Mouse (Mus musculus) liver, embryonic 13.5 days (tissue): ENCODE results near the gene Ttc24. TPM values are rescaled to one million over a fixed set of nuclear protein-coding genes. Genes with fewer than 3 reads are reported as not detected.

Experiments used
- polyA plus RNA-seq: library from polyadenylated mRNA; unstranded; fragments of >200 nt; fragmentation: Nextera tagmentation; extraction: Ambion mirVana; gene quantifications from 2 replicates; pipeline ENCODE4 v1.2.1, GENCODE M21; 2015

Ttc24 gene
- polyA plus RNA-seq, 1 experiment from 2014 or later: not detected

Other genes starting within 250 kb of the Ttc24 start
- 0.17 TPM in 1 of 2 replicates, not detected in the other for gene Sh2d2a, start 231.5 kb downstream of the Ttc24 start, polyA plus RNA-seq
- 7.9 and 9.2 TPM in 2 replicates for gene Prcc, start 192.7 kb downstream of the Ttc24 start, polyA plus RNA-seq
- 263 and 283 TPM in 2 replicates for gene Hdgf, start 172.0 kb downstream of the Ttc24 start, polyA plus RNA-seq
- gene Mrpl24, start 158.8 kb downstream of the Ttc24 start, polyA plus RNA-seq: 48.7 and 56.5 TPM in 2 replicates
- gene Isg20l2, start 148.0 kb downstream of the Ttc24 start, polyA plus RNA-seq: 31.1 and 38.3 TPM in 2 replicates
- gene Rrnad1, start 147.6 kb downstream of the Ttc24 start, polyA plus RNA-seq: 6.1 and 6.6 TPM in 2 replicates
- gene Crabp2, start 129.6 kb downstream of the Ttc24 start, polyA plus RNA-seq: 2.2 and 2.3 TPM in 2 replicates
- gene Nes, start 107.2 kb downstream of the Ttc24 start, polyA plus RNA-seq: 2.6 and 2.8 TPM in 2 replicates
- gene Bcan, start 78.1 kb downstream of the Ttc24 start, polyA plus RNA-seq: 0.05 TPM in 1 of 2 replicates, not detected in the other
- not detected in 2 replicates for gene Hapln2, start 50.7 kb downstream of the Ttc24 start, polyA plus RNA-seq
- 32.7 TPM in 2 replicates for gene Gpatch4, start 35.2 kb downstream of the Ttc24 start, polyA plus RNA-seq
- gene Naxe, start 19.8 kb downstream of the Ttc24 start, polyA plus RNA-seq: 63.8 and 66.9 TPM in 2 replicates
- 6.6 and 7.4 TPM in 2 replicates for gene Iqgap3, start 3.7 kb upstream of the Ttc24 start, polyA plus RNA-seq
- gene Mef2d, start 64.1 kb upstream of the Ttc24 start, polyA plus RNA-seq: 5.5 and 7.5 TPM in 2 replicates
- 14.7 and 15.4 TPM in 2 replicates for gene Rhbg, start 176.4 kb upstream of the Ttc24 start, polyA plus RNA-seq
- 1.3 TPM in 1 of 2 replicates, not detected in the other for gene Gm38392, start 208.9 kb upstream of the Ttc24 start, polyA plus RNA-seq
- gene Tsacc, start 218.7 kb upstream of the Ttc24 start, polyA plus RNA-seq: 6.3 and 6.9 TPM in 2 replicates
- 376 and 404 TPM in 2 replicates for gene Cct3, start 218.8 kb upstream of the Ttc24 start, polyA plus RNA-seq
- 89.4 and 92.9 TPM in 2 replicates for gene Glmp, start 246.7 kb upstream of the Ttc24 start, polyA plus RNA-seq